Mouse (Mus musculus) forebrain, embryonic 11.5 days (tissue): Measurements from ENCODE around the gene Gas6. TPM values are rescaled to one million over a fixed set of nuclear protein-coding genes. Genes with fewer than 3 reads are reported as not detected.

ENCODE experiments used
- ATAC-seq: fragments of 200-750 bp; cut with Nextera tagmentation; replicated peaks from 2 replicates; pipeline ENCODE4 v1.8.0; 2017; ENCODE audit warnings: moderate TSS enrichment; ENCODE audit not compliant: low FRiP score
- DNase-seq: peaks from one replicate; pipeline ENCODE4 v3.0.0-alpha.2; 2017; ENCODE audit warnings: low spot score
- H3K27ac ChIP-seq: fragments of 300-500 bp; sonication (generic); 2 replicates; pipeline ENCODE4 v1.5.1; 2014; ENCODE audit warnings: low read depth, low read length
- H3K27me3 ChIP-seq: fragments of 300-500 bp; sonication (generic); 2 replicates; pipeline ENCODE4 v1.6.1; 2014; ENCODE audit warnings: mild to moderate bottlenecking, low read length, mixed read lengths; ENCODE audit not compliant: control insufficient read depth, insufficient read depth
- H3K36me3 ChIP-seq: fragments of 300-500 bp; sonication (generic); 2 replicates; pipeline ENCODE4 v1.6.1; 2014; ENCODE audit warnings: mild to moderate bottlenecking, low read length, moderate library complexity, mixed read lengths; ENCODE audit not compliant: control insufficient read depth, insufficient read depth
- H3K4me1 ChIP-seq: fragments of 300-500 bp; sonication (generic); replicated peaks from 2 replicates; pipeline ENCODE4 v1.6.1; 2014; ENCODE audit warnings: low read length, mixed read lengths; ENCODE audit not compliant: control insufficient read depth, insufficient read depth
- H3K4me2 ChIP-seq: fragments of 300-500 bp; sonication (generic); 2 replicates; pipeline ENCODE4 v1.6.1; 2014; ENCODE audit warnings: low read depth, mild to moderate bottlenecking, low read length, moderate library complexity, mixed read lengths; ENCODE audit not compliant: severe bottlenecking
- H3K4me3 ChIP-seq: fragments of 300-500 bp; sonication (generic); 2 replicates; pipeline ENCODE4 v1.5.1; 2014; ENCODE audit warnings: low read depth, low read length
- H3K9ac ChIP-seq: fragments of 300-500 bp; sonication (generic); 2 replicates; pipeline ENCODE4 v1.6.1; 2014; ENCODE audit warnings: low read length
- H3K9me3 ChIP-seq: fragments of 300-500 bp; sonication (generic); 2 replicates; pipeline ENCODE4 v1.6.1; 2016; ENCODE audit warnings: low read length, mixed read lengths; ENCODE audit not compliant: control insufficient read depth
- WGBS: fragments of 180-500 bp; shearing (Covaris S2); extraction: QIAGEN DNeasy Blood & Tissue Kit; methylation state at CpG from one replicate; pipeline ENCODE4 v1.1.7; 2014; 5-methylcytosine and 5-hydroxymethylcytosine counted together
- polyA plus RNA-seq: library from polyadenylated mRNA; unstranded; fragments of >200 nt; fragmentation: Nextera tagmentation; extraction: Ambion mirVana; gene quantifications from 2 replicates; pipeline ENCODE4 v1.2.1, GENCODE M21; 2014

Gene Gas6
- polyA plus RNA-seq, 1 experiment from 2014 or later = 9.8 TPM

- H3K4me1 ChIP-seq = no peaks in the 10 kb centered on the region
- ATAC-seq = no peak
- H3K4me3 ChIP-seq = no peak overlapping the region
- H3K9ac ChIP-seq = no peak overlapping the region
- H3K27me3 ChIP-seq = no peaks in the 10 kb centered on the region
- no peak for DNase-seq
- no peak overlapping the region for H3K4me2 ChIP-seq
- no peaks in the 10 kb centered on the region for H3K36me3 ChIP-seq
- WGBS = 77% methylated on average over 7 of the region's 7 CpGs
- H3K9me3 ChIP-seq = no peaks in the 10 kb centered on the region
- no peak overlapping the region for H3K27ac ChIP-seq
Measured at GRCm38 (mm10) chr8:13529891-13530316, 35.6 kb upstream of the Gas6 start.

DNA sequence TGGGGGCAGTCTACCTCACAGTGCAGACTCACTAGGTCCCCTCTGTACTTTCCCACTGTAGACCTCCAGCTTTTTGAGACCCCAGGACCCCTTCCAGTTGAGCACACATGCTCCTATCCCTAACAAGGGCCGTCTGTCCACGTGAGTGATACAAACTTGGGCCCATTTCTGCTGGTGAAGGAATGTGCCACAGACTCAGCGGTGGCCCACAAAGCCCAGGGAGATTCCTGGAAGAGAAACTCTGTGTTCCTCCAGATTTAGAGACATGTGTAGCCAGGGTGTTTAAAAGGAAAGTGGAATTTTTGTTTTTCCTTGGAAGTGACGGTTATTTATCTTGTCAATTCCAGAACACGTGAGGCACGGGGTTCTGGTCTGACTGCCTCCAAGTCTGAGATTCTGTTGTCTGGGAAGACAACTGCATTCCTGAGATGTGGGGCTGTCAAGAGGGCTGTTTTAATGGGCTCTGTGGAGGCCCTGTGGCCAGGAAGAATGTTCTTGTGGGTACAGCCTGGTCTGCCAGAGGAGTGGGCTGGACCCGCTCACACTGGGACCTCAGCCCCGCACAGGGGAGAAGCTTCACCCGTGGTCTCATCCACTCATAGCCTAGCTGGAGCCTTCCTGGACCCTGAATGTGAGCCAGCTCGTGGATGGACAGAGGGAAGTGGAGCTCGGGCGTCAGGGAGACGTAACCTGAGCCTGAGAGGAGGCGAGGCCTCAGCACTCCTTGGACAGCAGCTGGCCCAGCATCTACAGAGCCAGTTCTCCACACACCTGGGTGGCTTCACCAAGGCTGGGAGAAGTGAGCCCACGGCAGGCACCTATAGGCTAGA is 34.9 kb upstream of the Gas6 start:
- DNase-seq = no peak
- 70% methylated on average over 15 of the region's 15 CpGs for WGBS
- Histone ChIP-seq H3K9me3 (no peaks in the 10 kb centered on the region), H3K4me3 (no peak overlapping the region), H3K4me1 (no peaks in the 10 kb centered on the region), H3K36me3 (no peaks in the 10 kb centered on the region), H3K9ac (no peak overlapping the region), H3K4me2 (no peak overlapping the region), H3K27ac (no peak overlapping the region), H3K27me3 (no peaks in the 10 kb centered on the region)
- ATAC-seq = no peak

DNA sequence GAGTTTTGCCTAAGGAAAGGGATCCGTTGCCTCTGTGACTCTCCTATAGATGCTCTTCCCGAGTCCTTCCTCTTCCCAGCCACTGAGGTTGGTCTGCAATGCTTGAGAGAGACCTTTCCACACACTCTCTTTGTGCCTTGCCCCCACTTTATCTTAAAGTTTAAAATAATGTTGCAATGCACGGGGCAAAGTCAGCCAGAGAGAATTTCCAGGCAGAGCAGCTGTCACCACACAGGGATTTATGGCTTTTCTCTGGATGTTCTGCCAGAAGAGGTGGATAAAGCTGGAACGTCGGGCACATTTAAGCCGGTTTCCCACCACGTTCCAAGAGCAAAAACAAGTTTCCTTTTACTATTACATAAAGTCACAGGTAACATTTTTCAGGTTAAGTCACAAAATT is 27.1 kb upstream of the Gas6 start:
- no peaks in the 10 kb centered on the region for H3K4me1 ChIP-seq
- H3K27ac ChIP-seq = no peak overlapping the region
- DNase-seq (no peak), ATAC-seq (no peak)
- no peaks in the 10 kb centered on the region for H3K27me3 ChIP-seq
- no peak overlapping the region for H3K4me2 ChIP-seq
- H3K9me3 ChIP-seq = no peaks in the 10 kb centered on the region
- H3K9ac ChIP-seq = no peak overlapping the region
- no peaks in the 10 kb centered on the region for H3K36me3 ChIP-seq
- no peak overlapping the region for H3K4me3 ChIP-seq
- WGBS = 79% methylated on average over 7 of the region's 7 CpGs

DNA sequence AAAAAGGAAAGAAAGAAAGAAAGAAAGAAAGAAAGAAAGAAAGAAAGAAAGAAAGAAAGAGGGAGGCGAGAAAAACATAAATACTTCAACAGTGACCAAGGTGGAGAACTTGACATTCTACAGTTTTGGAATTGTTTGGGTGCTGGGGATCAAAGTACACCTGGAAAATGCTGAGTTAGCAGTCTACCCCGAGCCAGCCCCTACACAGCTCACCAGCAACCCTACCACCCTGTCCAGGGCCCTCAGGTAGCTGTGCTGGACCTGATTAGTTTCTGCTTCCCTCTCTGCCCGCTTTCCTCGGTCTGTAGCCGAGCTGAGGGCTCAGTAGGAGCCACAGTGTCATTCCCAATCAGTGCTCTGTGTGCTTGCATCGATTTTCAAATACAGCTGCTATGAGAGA is 26.1 kb upstream of the Gas6 start:
- Histone ChIP-seq H3K36me3 (no peaks in the 10 kb centered on the region), H3K9ac (no peak overlapping the region), H3K9me3 (no peaks in the 10 kb centered on the region), H3K4me1 (no peaks in the 10 kb centered on the region), H3K4me3 (no peak overlapping the region), H3K27me3 (no peaks in the 10 kb centered on the region), H3K27ac (no peak overlapping the region), H3K4me2 (no peak overlapping the region)
- ATAC-seq = no peak
- 73% methylated on average over 6 of the region's 6 CpGs for WGBS
- DNase-seq = no peak

GRCm38 (mm10) chr8:13519503-13519902 is 25.2 kb upstream of the Gas6 start:
- no peak overlapping the region for H3K9ac ChIP-seq
- 91% methylated on average over 9 of the region's 9 CpGs for WGBS
- H3K27me3 ChIP-seq = no peaks in the 10 kb centered on the region
- H3K36me3 ChIP-seq = no peaks in the 10 kb centered on the region
- no peak overlapping the region for H3K27ac ChIP-seq
- H3K4me2 ChIP-seq = no peak overlapping the region
- ATAC-seq (no peak), DNase-seq (no peak)
- H3K4me1 ChIP-seq = no peaks in the 10 kb centered on the region
- no peaks in the 10 kb centered on the region for H3K9me3 ChIP-seq
- H3K4me3 ChIP-seq = no peak overlapping the region

DNA sequence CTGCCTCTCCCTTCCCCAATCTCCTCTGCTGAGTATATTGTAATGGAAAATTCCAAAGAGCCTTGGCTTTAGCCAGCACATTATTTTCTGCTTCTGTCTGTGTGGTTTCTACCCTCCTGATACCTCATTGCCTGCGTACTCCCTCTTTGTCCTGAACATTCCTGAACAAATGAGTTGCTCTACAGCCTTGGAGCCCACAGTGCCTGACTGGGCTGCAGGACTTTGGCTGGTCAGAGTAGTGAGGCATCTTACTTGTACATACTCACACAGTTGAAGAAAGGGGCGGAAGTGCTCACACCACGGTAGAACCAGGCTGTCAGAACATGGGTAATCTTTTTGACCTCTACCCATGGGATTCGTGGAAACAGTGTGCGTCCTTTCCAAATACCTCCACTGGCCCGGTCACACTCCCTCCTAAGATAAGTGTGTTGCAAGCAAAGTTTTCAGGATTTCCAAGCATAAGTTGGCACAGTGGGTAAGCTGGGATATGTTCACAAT is 23.0 kb upstream of the Gas6 start:
- H3K27ac ChIP-seq = no peak overlapping the region
- H3K4me1 ChIP-seq = no peaks in the 10 kb centered on the region
- H3K36me3 ChIP-seq = no peaks in the 10 kb centered on the region
- H3K4me2 ChIP-seq = no peak overlapping the region
- 87% methylated on average over 6 of the region's 6 CpGs for WGBS
- no peak for DNase-seq
- H3K9me3 ChIP-seq = no peaks in the 10 kb centered on the region
- no peak overlapping the region for H3K4me3 ChIP-seq
- H3K27me3 ChIP-seq = no peaks in the 10 kb centered on the region
- no peak overlapping the region for H3K9ac ChIP-seq
- no peak for ATAC-seq

- Histone ChIP-seq H3K9ac (no peak overlapping the region), H3K4me1 (no peaks in the 10 kb centered on the region), H3K36me3 (no peaks in the 10 kb centered on the region), H3K4me2 (no peak overlapping the region), H3K27ac (no peak overlapping the region), H3K27me3 (no peaks in the 10 kb centered on the region), H3K9me3 (no peaks in the 10 kb centered on the region), H3K4me3 (no peak overlapping the region)
- 85% methylated on average over 5 of the region's 5 CpGs for WGBS
- DNase-seq (no peak), ATAC-seq (no peak)
Measured at GRCm38 (mm10) chr8:13516728-13517127, 22.4 kb upstream of the Gas6 start.

- no peak overlapping the region for H3K4me2 ChIP-seq
- H3K27me3 ChIP-seq = no peaks in the 10 kb centered on the region
- H3K27ac ChIP-seq = no peak overlapping the region
- WGBS = 82% methylated on average over 7 of the region's 7 CpGs
- DNase-seq (no peak), ATAC-seq (no peak)
- H3K9me3 ChIP-seq = no peaks in the 10 kb centered on the region
- H3K4me1 ChIP-seq = no peaks in the 10 kb centered on the region
- no peak overlapping the region for H3K4me3 ChIP-seq
- no peaks in the 10 kb centered on the region for H3K36me3 ChIP-seq
- no peak overlapping the region for H3K9ac ChIP-seq
Measured at GRCm38 (mm10) chr8:13516011-13516442, 21.7 kb upstream of the Gas6 start.
